Mouse (Mus musculus): Measurements from ENCODE around the gene Htatsf1.

Htatsf1 gene

GRCm38 (mm10) chrX:57053174-57053992 is at the start of gene Htatsf1:
Gene Htatsf1 (plus strand): TSS chrX:57053583.
- peak; percentile 74 for DNase-seq

GRCm38 (mm10) chrX:57012891-57013290 is 40.5 kb upstream of the Htatsf1 start:
- no peak for DNase-seq

GRCm38 (mm10) chrX:57042774-57043173 is 10.6 kb upstream of the Htatsf1 start, which contains the start of gene Brs3:
Gene Brs3 (plus strand): TSS chrX:57043074.
- no peak for DNase-seq

GRCm38 (mm10) chrX:57043869-57044268 is 9.5 kb upstream of the Htatsf1 start:
- no peak for DNase-seq

GRCm38 (mm10) chrX:57052848-57053173 is 572 bp upstream of the Htatsf1 start:
- DNase-seq = no peak

- DNase-seq = no peak
Measured at GRCm38 (mm10) chrX:57053993-57054385, 606 bp downstream of the Htatsf1 start.

- DNase-seq = peak; percentile 7
Measured at GRCm38 (mm10) chrX:57081496-57081895, 28.1 kb downstream of the Htatsf1 start.

GRCm38 (mm10) chrX:57087806-57088205 is 34.4 kb downstream of the Htatsf1 start, which contains the start of gene Vgll1:
Gene Vgll1 (plus strand): TSS chrX:57088106.
- no peak for DNase-seq

GRCm38 (mm10) chrX:57103415-57103814 is 50.0 kb downstream of the Htatsf1 start:
- DNase-seq = no peak

- DNase-seq = no peak
Measured at GRCm38 (mm10) chrX:57106956-57107355, 53.6 kb downstream of the Htatsf1 start.
